Mouse (Mus musculus): ENCODE measurements around the gene Myh10. TPM values are rescaled to one million over a fixed set of nuclear protein-coding genes. Genes with fewer than 3 reads are reported as not detected.

The Myh10 gene
- polyA plus RNA-seq, 1 experiment from 2014 or later = 159 TPM

- Histone ChIP-seq H3K9me3 (ENCODE audit: control insufficient read depth, low read length) (no peaks in the 10 kb centered on the region), H3K4me3 (ENCODE audit: low read depth, low read length) (no peak overlapping the region), H3K27me3 (ENCODE audit: control insufficient read depth, insufficient read depth, low read length) (no peaks in the 10 kb centered on the region), H3K4me1 (ENCODE audit: control insufficient read depth, insufficient read depth, low read length) (no peaks in the 10 kb centered on the region), H3K4me2 (ENCODE audit: low read depth) (no peak overlapping the region), H3K9ac (ENCODE audit: low read length) (no peak overlapping the region), H3K36me3 (ENCODE audit: control insufficient read depth, insufficient read depth, low read length) (no peaks in the 10 kb centered on the region), H3K27ac (ENCODE audit: low read depth, low read length) (no peak overlapping the region)
- ATAC-seq (ENCODE audit: insufficient read depth, low FRiP score, low TSS enrichment) (no peak), DNase-seq (ENCODE audit: low spot score) (no peak)
- 75% methylated on average over 2 of the region's 2 CpGs for WGBS
Measured at GRCm38 (mm10) chr11:68665331-68665730, 26.0 kb upstream of the Myh10 start.

- DNase-seq (ENCODE audit: low spot score) = no peak
- Histone ChIP-seq H3K9ac (ENCODE audit: low read length) (no peak overlapping the region), H3K27ac (ENCODE audit: low read depth, low read length) (no peak overlapping the region), H3K27me3 (ENCODE audit: control insufficient read depth, insufficient read depth, low read length) (no peaks in the 10 kb centered on the region), H3K9me3 (ENCODE audit: control insufficient read depth, low read length) (no peaks in the 10 kb centered on the region), H3K4me1 (ENCODE audit: control insufficient read depth, insufficient read depth, low read length) (no peaks in the 10 kb centered on the region), H3K36me3 (ENCODE audit: control insufficient read depth, insufficient read depth, low read length) (no peaks in the 10 kb centered on the region), H3K4me2 (ENCODE audit: low read depth) (no peak overlapping the region), H3K4me3 (ENCODE audit: low read depth, low read length) (no peak overlapping the region)
- WGBS = 38% methylated on average over 2 of the region's 2 CpGs
- ATAC-seq (ENCODE audit: insufficient read depth, low FRiP score, low TSS enrichment) = no peak
Measured at GRCm38 (mm10) chr11:68666210-68666609, 25.1 kb upstream of the Myh10 start.

DNA sequence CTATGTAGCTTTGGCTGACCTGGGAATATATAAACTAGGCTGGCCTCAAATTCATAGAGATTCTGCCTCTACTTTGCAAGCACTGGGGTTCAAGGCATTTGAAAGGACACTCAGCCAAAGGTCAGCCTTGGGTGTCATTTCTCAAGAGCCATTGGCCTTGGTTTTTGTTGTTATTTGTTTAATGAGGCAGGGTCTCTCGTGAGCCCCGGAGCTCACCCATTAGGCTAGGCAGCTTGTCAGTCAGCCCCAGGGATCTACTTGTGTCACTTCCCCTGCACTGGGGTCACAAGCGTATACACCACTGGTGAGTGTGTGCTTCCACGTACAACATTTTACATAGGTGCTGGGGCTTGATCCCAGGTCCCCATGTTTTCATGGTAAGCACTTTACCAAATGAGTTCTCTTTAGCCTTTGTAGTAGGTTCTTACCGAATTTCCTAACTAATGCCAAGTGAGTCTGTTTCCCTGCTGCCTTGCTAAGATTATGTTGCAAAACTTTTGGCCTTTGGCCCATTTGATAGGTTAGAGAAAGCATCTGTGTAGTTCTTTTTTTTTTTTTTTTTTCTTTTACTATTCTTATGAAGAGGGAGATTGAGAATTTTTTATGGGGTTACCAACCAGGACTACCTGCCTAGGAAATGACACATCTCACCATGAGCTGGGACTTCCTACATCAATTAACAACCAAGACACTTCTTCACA, 18.9 kb upstream of the Myh10 start:
- no peak overlapping the region for H3K4me2 ChIP-seq (ENCODE audit: low read depth)
- H3K4me3 ChIP-seq (ENCODE audit: low read depth, low read length) = no peak overlapping the region
- H3K9ac ChIP-seq (ENCODE audit: low read length) = no peak overlapping the region
- ATAC-seq (ENCODE audit: insufficient read depth, low FRiP score, low TSS enrichment) (no peak), DNase-seq (ENCODE audit: low spot score) (no peak)
- 73% methylated on average over 5 of the region's 5 CpGs for WGBS
- H3K36me3 ChIP-seq (ENCODE audit: control insufficient read depth, insufficient read depth, low read length) = no peaks in the 10 kb centered on the region
- no peak overlapping the region for H3K27ac ChIP-seq (ENCODE audit: low read depth, low read length)
- H3K27me3 ChIP-seq (ENCODE audit: control insufficient read depth, insufficient read depth, low read length) = no peaks in the 10 kb centered on the region
- no peaks in the 10 kb centered on the region for H3K9me3 ChIP-seq (ENCODE audit: control insufficient read depth, low read length)
- no peaks in the 10 kb centered on the region for H3K4me1 ChIP-seq (ENCODE audit: control insufficient read depth, insufficient read depth, low read length)

DNA sequence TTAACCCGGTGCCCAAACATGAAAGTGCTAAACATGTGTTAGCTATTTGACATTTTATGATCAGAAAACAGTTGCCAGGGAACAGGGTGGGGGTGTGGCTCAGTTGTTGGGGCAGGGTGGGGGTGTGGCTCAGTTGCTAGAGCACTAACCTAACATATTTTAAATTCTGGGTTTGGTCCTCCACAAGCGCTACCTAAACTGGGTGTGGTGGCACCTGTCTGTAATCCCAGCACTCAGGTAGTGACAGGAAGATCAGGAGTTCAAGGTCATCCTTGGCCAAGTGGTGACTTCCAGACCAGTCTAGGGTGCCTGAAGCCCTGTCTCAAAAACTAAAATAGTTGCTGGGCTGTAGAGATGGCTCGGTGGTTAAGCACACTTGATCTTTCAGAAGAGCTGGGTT, 17.3 kb upstream of the Myh10 start:
- H3K27me3 ChIP-seq (ENCODE audit: control insufficient read depth, insufficient read depth, low read length) = no peaks in the 10 kb centered on the region
- WGBS = 78% methylated on average over 3 of the region's 3 CpGs
- no peaks in the 10 kb centered on the region for H3K9me3 ChIP-seq (ENCODE audit: control insufficient read depth, low read length)
- ATAC-seq (ENCODE audit: insufficient read depth, low FRiP score, low TSS enrichment) (no peak), DNase-seq (ENCODE audit: low spot score) (no peak)
- no peaks in the 10 kb centered on the region for H3K36me3 ChIP-seq (ENCODE audit: control insufficient read depth, insufficient read depth, low read length)
- no peak overlapping the region for H3K9ac ChIP-seq (ENCODE audit: low read length)
- H3K4me2 ChIP-seq (ENCODE audit: low read depth) = no peak overlapping the region
- H3K4me1 ChIP-seq (ENCODE audit: control insufficient read depth, insufficient read depth, low read length) = no peaks in the 10 kb centered on the region
- H3K4me3 ChIP-seq (ENCODE audit: low read depth, low read length) = no peak overlapping the region
- H3K27ac ChIP-seq (ENCODE audit: low read depth, low read length) = no peak overlapping the region

DNA sequence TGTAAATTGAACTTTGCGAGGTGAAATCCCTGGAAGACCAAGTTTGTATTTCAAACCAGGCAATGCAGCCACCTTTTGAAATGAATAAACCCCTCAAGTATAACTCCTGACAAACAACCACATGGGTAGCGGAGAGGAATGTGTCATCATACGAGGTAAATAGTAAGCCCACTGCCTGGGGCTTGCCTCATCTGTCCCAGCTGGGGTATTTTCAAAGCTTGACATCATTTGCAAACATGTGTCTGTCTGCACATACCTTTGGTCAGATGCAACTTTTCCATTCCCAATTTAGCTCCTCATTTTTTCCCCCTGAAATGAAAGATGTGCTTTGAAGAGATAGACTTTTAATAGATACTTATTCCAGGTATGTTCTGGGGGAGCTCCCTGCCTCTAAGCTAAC, 16.7 kb upstream of the Myh10 start:
- no peaks in the 10 kb centered on the region for H3K36me3 ChIP-seq (ENCODE audit: control insufficient read depth, insufficient read depth, low read length)
- ATAC-seq (ENCODE audit: insufficient read depth, low FRiP score, low TSS enrichment) = no peak
- 76% methylated on average over 3 of the region's 3 CpGs for WGBS

DNA sequence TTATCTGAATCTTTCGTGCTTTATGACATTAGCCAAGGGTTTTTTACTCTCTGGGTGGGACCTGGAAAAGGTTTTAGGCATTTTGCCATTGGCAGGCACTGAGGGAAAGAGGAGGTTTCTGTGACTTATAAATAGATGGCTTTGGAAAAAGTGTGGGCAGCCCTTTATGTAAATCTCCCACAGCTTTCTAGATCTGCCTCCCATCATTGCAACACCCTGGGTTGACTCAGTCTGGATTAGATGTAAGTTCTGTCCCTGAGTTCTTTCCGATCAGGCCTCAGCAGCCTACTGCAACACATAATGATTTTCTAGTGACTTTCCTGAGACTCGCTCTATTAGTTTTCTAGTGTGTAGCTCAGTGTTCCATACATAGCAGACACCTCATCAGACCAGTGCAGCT, 16.1 kb upstream of the Myh10 start:
- Histone ChIP-seq H3K4me2 (ENCODE audit: low read depth) (no peak overlapping the region), H3K9me3 (ENCODE audit: control insufficient read depth, low read length) (no peaks in the 10 kb centered on the region)
- WGBS = 89% methylated on average over 3 of the region's 3 CpGs

More for the DNA sequence above, 16.7 kb upstream of the Myh10 start:
- Histone ChIP-seq H3K9me3 (ENCODE audit: control insufficient read depth, low read length) (no peaks in the 10 kb centered on the region), H3K27ac (ENCODE audit: low read depth, low read length) (no peak overlapping the region), H3K27me3 (ENCODE audit: control insufficient read depth, insufficient read depth, low read length) (no peaks in the 10 kb centered on the region), H3K4me1 (ENCODE audit: control insufficient read depth, insufficient read depth, low read length) (no peaks in the 10 kb centered on the region), H3K4me2 (ENCODE audit: low read depth) (no peak overlapping the region), H3K9ac (ENCODE audit: low read length) (no peak overlapping the region), H3K4me3 (ENCODE audit: low read depth, low read length) (no peak overlapping the region)
- no peak for DNase-seq (ENCODE audit: low spot score)

DNA sequence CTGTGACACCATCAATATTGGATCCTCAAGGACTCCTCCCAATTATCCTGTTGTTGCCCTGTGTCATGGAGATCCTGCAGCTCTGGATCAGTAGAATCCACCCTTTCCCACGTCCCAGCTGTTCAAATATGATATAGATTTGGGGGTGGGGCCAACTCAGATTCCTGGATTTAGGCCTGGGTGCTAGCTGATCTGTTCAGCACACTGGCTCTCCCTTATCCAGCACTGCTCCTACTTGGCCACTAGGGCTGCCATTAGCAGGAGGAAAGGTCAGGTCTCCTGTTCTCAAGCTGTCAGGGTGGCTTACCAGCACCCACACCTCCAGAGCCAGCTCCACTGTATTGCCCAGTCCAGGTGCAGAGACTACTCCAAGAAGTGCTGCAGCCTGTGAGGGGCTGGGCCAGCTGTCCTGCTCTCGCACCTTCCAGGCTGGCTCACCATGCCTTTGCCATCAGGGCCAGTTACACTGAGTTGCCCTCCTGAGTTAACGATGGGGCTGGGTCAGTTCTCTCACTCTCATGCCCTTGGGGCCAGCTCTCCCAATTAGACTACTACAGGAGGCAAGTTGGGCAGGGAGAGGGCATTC, 10.0 kb upstream of the Myh10 start:
- Histone ChIP-seq H3K27ac (ENCODE audit: low read depth, low read length) (no peak overlapping the region), H3K27me3 (ENCODE audit: control insufficient read depth, insufficient read depth, low read length) (no peaks in the 10 kb centered on the region), H3K9ac (ENCODE audit: low read length) (no peak overlapping the region), H3K4me3 (ENCODE audit: low read depth, low read length) (no peak overlapping the region), H3K4me1 (ENCODE audit: control insufficient read depth, insufficient read depth, low read length) (no peaks in the 10 kb centered on the region), H3K9me3 (ENCODE audit: control insufficient read depth, low read length) (no peaks in the 10 kb centered on the region), H3K36me3 (ENCODE audit: control insufficient read depth, insufficient read depth, low read length) (no peaks in the 10 kb centered on the region), H3K4me2 (ENCODE audit: low read depth) (no peak overlapping the region)
- DNase-seq (ENCODE audit: low spot score) (no peak), ATAC-seq (ENCODE audit: insufficient read depth, low FRiP score, low TSS enrichment) (no peak)
- 62% methylated on average over 3 of the region's 3 CpGs for WGBS

More for the DNA sequence above, 16.1 kb upstream of the Myh10 start:
- Histone ChIP-seq H3K4me1 (ENCODE audit: control insufficient read depth, insufficient read depth, low read length) (no peaks in the 10 kb centered on the region), H3K36me3 (ENCODE audit: control insufficient read depth, insufficient read depth, low read length) (no peaks in the 10 kb centered on the region), H3K27me3 (ENCODE audit: control insufficient read depth, insufficient read depth, low read length) (no peaks in the 10 kb centered on the region), H3K9ac (ENCODE audit: low read length) (no peak overlapping the region), H3K4me3 (ENCODE audit: low read depth, low read length) (no peak overlapping the region), H3K27ac (ENCODE audit: low read depth, low read length) (no peak overlapping the region)
- no peak for ATAC-seq (ENCODE audit: insufficient read depth, low FRiP score, low TSS enrichment)
- DNase-seq (ENCODE audit: low spot score) = no peak

- 84% methylated on average over 8 of the region's 8 CpGs for WGBS
Measured at GRCm38 (mm10) chr11:68682136-68682806, 9.1 kb upstream of the Myh10 start.

GRCm38 (mm10) chr11:68686001-68686400, 5.4 kb upstream of the Myh10 start:
- WGBS = 91% methylated on average over 5 of the region's 5 CpGs
- no peak overlapping the region for H3K9ac ChIP-seq (ENCODE audit: low read length)
- H3K27ac ChIP-seq (ENCODE audit: low read depth, low read length) = no peak overlapping the region
- ATAC-seq (ENCODE audit: insufficient read depth, low FRiP score, low TSS enrichment) = no peak
- H3K4me1 ChIP-seq (ENCODE audit: control insufficient read depth, insufficient read depth, low read length) = no peaks in the 10 kb centered on the region
- no peak overlapping the region for H3K4me3 ChIP-seq (ENCODE audit: low read depth, low read length)
- no peaks in the 10 kb centered on the region for H3K36me3 ChIP-seq (ENCODE audit: control insufficient read depth, insufficient read depth, low read length)
- H3K9me3 ChIP-seq (ENCODE audit: control insufficient read depth, low read length) = no peaks in the 10 kb centered on the region
- DNase-seq (ENCODE audit: low spot score) = no peak
- H3K4me2 ChIP-seq (ENCODE audit: low read depth) = no peak overlapping the region
- no peaks in the 10 kb centered on the region for H3K27me3 ChIP-seq (ENCODE audit: control insufficient read depth, insufficient read depth, low read length)

More at GRCm38 (mm10) chr11:68682136-68682806, 9.1 kb upstream of the Myh10 start:
- Histone ChIP-seq H3K36me3 (ENCODE audit: control insufficient read depth, insufficient read depth, low read length) (no peaks in the 10 kb centered on the region), H3K27me3 (ENCODE audit: control insufficient read depth, insufficient read depth, low read length) (no peaks in the 10 kb centered on the region), H3K4me2 (ENCODE audit: low read depth) (no peak overlapping the region), H3K9me3 (ENCODE audit: control insufficient read depth, low read length) (no peaks in the 10 kb centered on the region), H3K9ac (ENCODE audit: low read length) (no peak overlapping the region), H3K4me1 (ENCODE audit: control insufficient read depth, insufficient read depth, low read length) (no peaks in the 10 kb centered on the region), H3K4me3 (ENCODE audit: low read depth, low read length) (no peak overlapping the region), H3K27ac (ENCODE audit: low read depth, low read length) (no peak overlapping the region)
- no peak for ATAC-seq (ENCODE audit: insufficient read depth, low FRiP score, low TSS enrichment)
- DNase-seq (ENCODE audit: low spot score) = no peak

Data from neural tube, embryonic 11.5 days (tissue).